Mouse (Mus musculus): ENCODE measurements around the gene Nhlh1.

GRCm38 (mm10) chr1:172008351-172008750 is 49.0 kb downstream of the Nhlh1 start:
- TF ChIP-seq CTCF (IDR thresholded peaks at IDR 0.05): no peak
- no peak for TF ChIP-seq EP300 (IDR thresholded peaks at IDR 0.05)

All from lung, postnatal 0 days (tissue).